Mouse (Mus musculus): ENCODE measurements at regions not wholly inside any gene's neighbourhood (a gene's known extent, or its start where the extent isn't known, plus 50 kb on each side); places are given as distances from the start of the nearest gene placed in this dataset.

- no peak for ATAC-seq (ENCODE audit: insufficient number of reproducible peaks, low FRiP score, low TSS enrichment)
These were observed 117.0 kb upstream of the Zmiz1 start for GRCm38 (mm10) chr14:25341848-25342427.

DNA sequence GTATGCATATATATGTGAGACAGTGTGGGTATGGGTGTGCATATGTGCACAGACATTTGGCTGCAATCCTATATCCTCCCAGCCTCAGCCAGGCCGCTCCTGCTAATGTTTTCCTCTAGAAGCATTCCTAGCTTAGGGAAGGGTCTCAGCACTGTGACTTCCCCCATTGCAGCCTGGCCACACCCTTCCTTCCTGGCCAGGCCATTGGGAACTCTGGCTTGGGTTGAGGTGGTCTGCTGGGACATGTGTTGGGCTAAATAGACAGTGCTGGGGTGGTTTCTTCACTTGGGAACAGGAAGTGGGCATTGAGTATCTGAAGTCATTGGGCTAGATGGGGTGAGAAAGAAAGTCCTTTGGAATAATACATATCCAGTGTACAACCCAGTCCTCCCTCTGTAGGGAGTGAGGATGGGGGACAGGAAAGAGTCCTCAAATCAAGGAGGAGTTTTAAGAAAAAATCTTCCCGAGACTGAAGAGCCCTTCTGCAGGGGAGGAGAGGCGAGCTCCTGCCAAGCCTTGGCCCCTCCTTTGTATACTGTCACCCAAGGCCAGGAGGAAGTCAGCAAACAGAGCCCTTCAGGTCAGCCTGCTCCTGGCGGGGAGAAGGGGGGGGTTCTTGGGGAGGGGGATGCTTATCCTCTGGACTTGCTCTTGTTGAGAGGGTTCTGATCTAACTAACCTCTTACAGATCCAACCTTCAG is 116.0 kb upstream of the Zmiz1 start:
- no peak for ATAC-seq (ENCODE audit: insufficient number of reproducible peaks, low FRiP score, low TSS enrichment)

DNA sequence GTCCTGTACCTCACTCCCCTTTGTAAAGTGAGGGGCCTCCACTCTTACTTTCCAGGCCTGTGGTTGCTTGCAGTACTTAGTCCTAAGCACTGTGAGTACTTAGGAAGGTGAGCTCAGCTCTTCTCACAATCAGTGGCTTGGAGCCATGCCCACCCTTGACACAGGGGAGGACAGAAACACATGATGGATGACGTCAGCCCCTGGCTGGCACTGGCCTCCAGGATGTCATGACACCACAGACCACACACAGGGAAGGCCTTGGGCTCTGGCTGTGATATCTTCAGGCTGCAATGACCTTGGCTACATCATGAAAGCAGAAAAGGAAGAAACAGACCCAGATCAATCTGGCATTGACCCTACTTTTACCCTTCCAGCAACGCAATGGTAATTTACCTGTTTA is 113.0 kb upstream of the Zmiz1 start:
- ATAC-seq (ENCODE audit: insufficient number of reproducible peaks, low FRiP score, low TSS enrichment) = no peak

- ATAC-seq (ENCODE audit: insufficient number of reproducible peaks, low FRiP score, low TSS enrichment) = peak; percentile 65
These were observed 112.0 kb upstream of the Zmiz1 start for GRCm38 (mm10) chr14:25346813-25347610.

GRCm38 (mm10) chr14:25350282-25350964 is 108.6 kb upstream of the Zmiz1 start:
- ATAC-seq (ENCODE audit: insufficient number of reproducible peaks, low FRiP score, low TSS enrichment) = no peak

- ATAC-seq (ENCODE audit: insufficient number of reproducible peaks, low FRiP score, low TSS enrichment) = no peak
These were observed 105.2 kb upstream of the Zmiz1 start for GRCm38 (mm10) chr14:25353804-25354203.

DNA sequence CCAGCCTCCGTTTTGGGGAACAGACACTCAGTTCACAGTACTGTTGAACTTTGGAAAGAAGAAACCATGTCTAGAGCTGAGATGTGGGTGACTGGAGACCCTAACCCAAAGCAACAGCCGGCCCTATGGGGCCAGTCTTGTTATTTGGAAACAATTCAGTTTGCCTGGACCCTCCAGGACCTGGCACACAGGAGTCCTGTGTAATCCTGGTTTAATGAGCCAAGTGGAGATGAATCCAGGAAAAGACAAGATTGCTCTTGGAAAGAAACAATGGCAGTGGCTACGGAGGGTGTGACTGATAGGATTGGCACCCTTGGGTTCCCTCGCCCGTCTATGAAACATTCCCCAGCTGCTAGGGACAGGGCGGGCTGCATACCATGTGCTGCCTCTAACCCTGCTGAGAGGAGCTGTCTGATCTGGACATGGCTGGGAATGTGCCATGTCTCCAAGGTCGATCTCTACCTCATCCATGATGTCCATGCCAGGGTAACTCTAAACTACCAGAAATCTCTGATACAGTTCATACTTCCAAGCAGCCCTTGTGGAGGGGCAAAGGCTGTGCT is 104.6 kb upstream of the Zmiz1 start:
- no peak for ATAC-seq (ENCODE audit: insufficient number of reproducible peaks, low FRiP score, low TSS enrichment)

DNA sequence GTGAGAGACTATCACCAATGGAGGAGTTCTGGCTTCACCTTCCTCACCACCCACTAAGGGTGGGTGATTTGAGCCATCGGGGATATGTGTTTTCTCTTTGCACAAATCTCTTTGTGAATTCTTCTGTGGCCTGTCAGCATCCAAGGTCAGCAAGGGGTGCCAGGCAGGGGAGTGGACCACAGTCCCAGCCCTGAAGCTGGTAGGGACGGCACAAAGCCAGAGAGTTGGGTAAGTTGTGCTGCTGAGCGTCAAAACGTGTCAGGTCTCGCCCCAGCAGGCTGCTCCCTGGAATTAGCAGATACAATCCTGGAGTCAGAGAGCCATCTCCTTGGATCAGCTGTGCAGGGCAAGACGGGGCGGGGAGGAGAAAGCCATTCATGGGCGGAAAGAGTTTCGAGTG is 101.2 kb upstream of the Zmiz1 start:
- no peak for ATAC-seq (ENCODE audit: insufficient number of reproducible peaks, low FRiP score, low TSS enrichment)

- ATAC-seq (ENCODE audit: insufficient number of reproducible peaks, low FRiP score, low TSS enrichment) = no peak
These were observed 99.1 kb upstream of the Zmiz1 start for GRCm38 (mm10) chr14:25359824-25360294.

- ATAC-seq (ENCODE audit: insufficient number of reproducible peaks, low FRiP score, low TSS enrichment) = no peak
These were observed 98.3 kb upstream of the Zmiz1 start for GRCm38 (mm10) chr14:25360726-25361125.

- no peak for ATAC-seq (ENCODE audit: insufficient number of reproducible peaks, low FRiP score, low TSS enrichment)
These were observed 97.9 kb upstream of the Zmiz1 start for GRCm38 (mm10) chr14:25361129-25361528.

DNA sequence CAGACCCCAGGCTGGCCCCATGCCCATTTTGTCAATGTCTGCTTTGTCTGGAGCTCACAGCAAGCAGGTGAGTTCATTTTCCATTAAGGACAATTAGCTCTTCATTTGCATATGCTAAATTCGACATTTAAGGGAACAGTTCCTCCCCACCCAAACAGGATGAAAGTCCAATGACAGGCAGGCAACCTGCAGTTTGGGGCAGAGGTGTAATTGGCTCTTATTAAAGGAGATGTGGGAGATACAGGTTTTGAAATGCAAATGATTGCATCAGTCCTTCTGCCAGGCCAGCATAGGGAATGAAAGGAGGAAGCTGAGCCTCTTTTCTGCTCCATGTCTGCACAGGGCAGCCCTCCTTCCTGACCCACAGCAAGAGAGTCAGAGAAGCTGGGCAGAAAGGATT is 96.2 kb upstream of the Zmiz1 start:
- no peak for ATAC-seq (ENCODE audit: insufficient number of reproducible peaks, low FRiP score, low TSS enrichment)

DNA sequence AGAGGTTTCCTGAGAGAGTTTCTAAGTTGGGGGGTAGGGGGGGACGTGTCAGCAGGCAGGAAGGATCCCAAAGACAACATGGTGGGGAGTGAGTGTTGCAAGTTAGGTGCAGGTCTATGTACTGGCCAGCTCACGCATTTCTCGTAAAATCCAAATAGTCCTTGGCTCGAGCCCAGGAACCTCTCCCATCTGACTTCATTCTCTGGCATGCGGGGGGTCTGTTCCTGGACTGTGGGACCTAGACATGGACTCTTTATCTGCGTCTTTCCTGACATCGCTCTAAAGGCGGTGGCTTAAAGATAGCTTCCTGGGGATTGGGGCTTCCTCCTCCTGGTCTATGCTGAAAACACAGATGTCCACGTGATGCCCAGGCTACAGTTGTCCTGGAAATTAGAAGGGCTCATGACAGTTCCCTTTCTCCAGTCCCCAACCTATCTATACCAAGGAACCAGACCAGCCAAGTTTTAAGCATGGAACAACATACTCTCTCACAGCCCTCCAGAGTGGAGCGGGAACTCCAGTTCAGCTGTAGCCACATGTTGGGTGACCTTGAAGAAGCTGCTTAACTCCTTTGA is 93.7 kb upstream of the Zmiz1 start:
- no peak for ATAC-seq (ENCODE audit: insufficient number of reproducible peaks, low FRiP score, low TSS enrichment)

- no peak for ATAC-seq (ENCODE audit: insufficient number of reproducible peaks, low FRiP score, low TSS enrichment)
These were observed 93.0 kb upstream of the Zmiz1 start for GRCm38 (mm10) chr14:25366009-25366408.

- peak; percentile 77 for ATAC-seq (ENCODE audit: insufficient number of reproducible peaks, low FRiP score, low TSS enrichment)
These were observed 88.5 kb upstream of the Zmiz1 start for GRCm38 (mm10) chr14:25370306-25371020.

- 0 out of 2 replicates have a peak, but pooled peaks have one; percentile 4 for ATAC-seq (ENCODE audit: insufficient number of reproducible peaks, low FRiP score, low TSS enrichment)
These were observed 88.0 kb upstream of the Zmiz1 start for GRCm38 (mm10) chr14:25371021-25371400.

GRCm38 (mm10) chr14:25371661-25372060 is 87.3 kb upstream of the Zmiz1 start:
- peak; percentile 68 for ATAC-seq (ENCODE audit: insufficient number of reproducible peaks, low FRiP score, low TSS enrichment)

- no peak for ATAC-seq (ENCODE audit: insufficient number of reproducible peaks, low FRiP score, low TSS enrichment)
These were observed 86.4 kb upstream of the Zmiz1 start for GRCm38 (mm10) chr14:25372581-25372980.

DNA sequence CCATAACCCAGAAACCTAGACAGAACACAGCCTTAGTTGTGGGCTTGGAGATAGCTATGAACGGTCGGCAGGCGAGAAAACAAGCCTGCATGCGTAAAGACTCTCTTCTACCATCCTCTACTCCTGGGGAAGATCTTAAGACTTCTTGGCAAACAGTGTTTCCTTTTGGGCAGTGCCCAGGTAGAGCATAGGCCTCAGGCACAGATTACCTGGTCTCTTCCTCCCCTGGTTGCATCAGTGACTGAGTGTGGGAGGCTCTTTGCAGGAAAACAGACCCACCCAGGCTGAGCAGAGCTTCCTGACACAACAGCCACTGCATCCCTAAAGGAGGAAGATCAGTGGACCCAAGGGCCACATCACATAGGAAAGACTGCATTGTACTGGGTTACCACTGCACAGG is 85.8 kb upstream of the Zmiz1 start:
- no peak for ATAC-seq (ENCODE audit: insufficient number of reproducible peaks, low FRiP score, low TSS enrichment)

Measured in cerebellum, adult (tissue).